9 mouse cellular contexts compared by ENCODE assay signal in the genomic region with DNA sequence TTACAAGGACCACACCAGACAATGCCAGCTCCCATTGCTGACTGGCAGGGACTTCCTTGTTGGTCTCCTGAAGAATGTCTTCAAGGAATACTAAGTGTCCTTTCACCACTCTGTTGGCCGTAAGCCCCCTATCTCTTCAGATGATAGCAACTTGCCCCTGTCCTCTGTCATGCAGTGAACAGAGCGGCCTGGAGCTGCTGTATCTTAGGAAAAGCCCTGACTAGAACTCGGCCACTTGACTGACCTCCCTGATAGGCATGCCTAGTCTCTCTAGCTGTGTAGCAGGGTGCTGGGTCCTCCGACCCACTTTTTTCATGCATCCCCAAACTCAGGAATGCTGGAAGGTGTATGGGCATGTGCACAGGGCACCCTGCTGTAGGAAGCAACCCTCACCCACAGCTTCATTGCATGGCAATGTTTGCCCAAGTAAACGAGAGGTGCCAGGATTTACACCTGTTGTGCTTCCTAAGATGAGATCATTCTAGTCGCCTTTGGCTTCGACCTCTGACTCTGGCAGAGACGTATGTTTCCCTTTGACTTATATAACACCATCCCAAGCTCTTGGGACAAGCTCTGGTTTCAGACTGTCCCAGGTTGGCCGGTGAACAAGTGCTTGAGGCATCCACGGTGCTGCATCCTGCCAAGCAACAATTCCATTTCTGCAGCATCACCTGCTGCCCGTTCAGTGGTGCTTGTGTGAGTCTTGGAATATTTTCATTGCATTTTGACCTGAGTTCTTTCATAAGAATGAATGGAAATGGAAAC.
DNase-seq lines count a peak whose midpoint lies in the region; ATAC-seq and TF ChIP-seq lines count a peak whose summit lies in the region.
"Had no signal": no experiment of that assay in that cellular context is flagged by ENCODE, and none has a peak within 500 bp of the region (broad histone marks: within the 10 kb centered on the region; RNA-seq: fewer than 3 reads in every experiment).

No protein-coding gene starts in this region.

- H3K4me1 ChIP-seq in heart, embryonic 13.5 days: peaks cover 72% of the 10 kb centered on the region
- H3K4me1 ChIP-seq in midbrain, embryonic 10.5 days: peaks cover 78% of the 10 kb centered on the region
- H3K4me1 ChIP-seq in midbrain, postnatal 0 days (ENCODE audit: insufficient read depth, low read length): peaks cover 9% of the 10 kb centered on the region
- H3K4me1 ChIP-seq in embryonic facial prominence, embryonic 15.5 days: peaks cover 73% of the 10 kb centered on the region
- H3K4me1 ChIP-seq in stomach, embryonic 15.5 days: peaks cover 62% of the 10 kb centered on the region

- H3K9ac ChIP-seq in heart, embryonic 13.5 days: peak overlapping the region; percentile 28; the same call in 1 of the 2 replicates
- H3K9ac ChIP-seq in midbrain, postnatal 0 days (replicated peaks; ENCODE audit: low read length, poor library complexity, severe bottlenecking): no peak overlapping the region
- no peak overlapping the region for H3K9ac ChIP-seq in embryonic facial prominence, embryonic 15.5 days
- H3K9ac ChIP-seq in stomach, embryonic 15.5 days: no peak overlapping the region

- no peaks in the 10 kb centered on the region for H3K9me3 ChIP-seq in heart, embryonic 13.5 days
- H3K9me3 ChIP-seq in midbrain, embryonic 10.5 days (replicated peaks): peaks cover 4% of the 10 kb centered on the region; the same call in 1 of the 2 replicates
- no peaks in the 10 kb centered on the region for H3K9me3 ChIP-seq in midbrain, postnatal 0 days (ENCODE audit: low read length)
- no peaks in the 10 kb centered on the region for H3K9me3 ChIP-seq in embryonic facial prominence, embryonic 15.5 days (replicated peaks)
- no peaks in the 10 kb centered on the region for H3K9me3 ChIP-seq in stomach, embryonic 15.5 days
- H3K9me3 ChIP-seq: megakaryocyte, embryonic 14.5 days had no signal

- TF ChIP-seq CTCF in midbrain, postnatal 0 days (IDR thresholded peaks at IDR 0.05): no peak

- no peak overlapping the region for H3K4me3 ChIP-seq in heart, embryonic 13.5 days
- H3K4me3 ChIP-seq in midbrain, embryonic 10.5 days: no peak overlapping the region
- no peak overlapping the region for H3K4me3 ChIP-seq in midbrain, postnatal 0 days (ENCODE audit: low read depth, low read length)
- no peak overlapping the region for H3K4me3 ChIP-seq in embryonic facial prominence, embryonic 15.5 days (replicated peaks)
- H3K4me3 ChIP-seq in stomach, embryonic 15.5 days (replicated peaks): no peak overlapping the region
- H3K4me3 ChIP-seq: megakaryocyte, embryonic 14.5 days had no signal

- H3K36me3 ChIP-seq in heart, embryonic 13.5 days: no peaks in the 10 kb centered on the region
- H3K36me3 ChIP-seq in midbrain, embryonic 10.5 days: no peaks in the 10 kb centered on the region
- no peaks in the 10 kb centered on the region for H3K36me3 ChIP-seq in midbrain, postnatal 0 days (ENCODE audit: insufficient read depth, low read length)
- H3K36me3 ChIP-seq in embryonic facial prominence, embryonic 15.5 days: no peaks in the 10 kb centered on the region
- H3K36me3 ChIP-seq in stomach, embryonic 15.5 days: no peaks in the 10 kb centered on the region

- 52% methylated on average over 11 of the region's 11 CpGs for WGBS in heart, embryonic 13.5 days
- WGBS in midbrain, embryonic 10.5 days: 88% methylated on average over 11 of the region's 11 CpGs
- 89% methylated on average over 11 of the region's 11 CpGs for WGBS in midbrain, postnatal 0 days
- 63% methylated on average over 11 of the region's 11 CpGs for WGBS in embryonic facial prominence, embryonic 15.5 days
- WGBS in stomach, embryonic 15.5 days: 71% methylated on average over 11 of the region's 11 CpGs

- no peak for DNase-seq in heart, adult 9 months (ENCODE audit: low spot score in 2 of 2)
- no peak for DNase-seq in midbrain, embryonic 10.5 days (ENCODE audit: low spot score)
- DNase-seq in midbrain, postnatal 0 days (ENCODE audit: low spot score): no peak
- DNase-seq in MN1 (ENCODE audit: low spot score): no peak
- DNase-seq: adrenal gland, adult 8-10 months had no signal

- no peak overlapping the region for H3K4me2 ChIP-seq in heart, embryonic 13.5 days
- H3K4me2 ChIP-seq in midbrain, postnatal 0 days (ENCODE audit: low read depth, low read length, poor library complexity, severe bottlenecking): no peak overlapping the region
- no peak overlapping the region for H3K4me2 ChIP-seq in embryonic facial prominence, embryonic 15.5 days (replicated peaks)
- no peak overlapping the region for H3K4me2 ChIP-seq in stomach, embryonic 15.5 days

- ATAC-seq in heart, embryonic 13.5 days (ENCODE audit: extremely low read depth, insufficient number of reproducible peaks, low FRiP score, low TSS enrichment): no peak
- ATAC-seq in midbrain, postnatal 0 days (ENCODE audit: low FRiP score): no peak
- ATAC-seq in embryonic facial prominence, embryonic 15.5 days (ENCODE audit: insufficient number of reproducible peaks, low FRiP score, low TSS enrichment, low read depth): no peak
- ATAC-seq in stomach, embryonic 15.5 days (ENCODE audit: insufficient read depth, low FRiP score, low read depth): no peak

- no peaks in the 10 kb centered on the region for H3K27me3 ChIP-seq in heart, embryonic 13.5 days (replicated peaks)
- H3K27me3 ChIP-seq in midbrain, embryonic 10.5 days (ENCODE audit: low read depth, poor library complexity, severe bottlenecking): peaks cover 20% of the 10 kb centered on the region
- no peaks in the 10 kb centered on the region; the same call in 1 of the 2 replicates for H3K27me3 ChIP-seq in midbrain, postnatal 0 days (ENCODE audit: insufficient read depth, low read length)
- H3K27me3 ChIP-seq in embryonic facial prominence, embryonic 15.5 days: no peaks in the 10 kb centered on the region
- no peaks in the 10 kb centered on the region for H3K27me3 ChIP-seq in stomach, embryonic 15.5 days (replicated peaks)

- peak overlapping the region; percentile 91 for H3K27ac ChIP-seq in heart, embryonic 13.5 days (replicated peaks)
- H3K27ac ChIP-seq in midbrain, embryonic 10.5 days (replicated peaks): peak overlapping the region; percentile 71
- H3K27ac ChIP-seq in midbrain, postnatal 0 days (ENCODE audit: low read depth, low read length): no peak overlapping the region
- peak overlapping the region; percentile 79; the same call in 1 of the 2 replicates for H3K27ac ChIP-seq in embryonic facial prominence, embryonic 15.5 days (replicated peaks)
- peak overlapping the region; percentile 92; the same call in 1 of the 2 replicates for H3K27ac ChIP-seq in stomach, embryonic 15.5 days
